Mouse (Mus musculus) neural tube, embryonic 12.5 days (tissue): ENCODE results near the gene Six3. TPM values are rescaled to one million over a fixed set of nuclear protein-coding genes. Genes with fewer than 3 reads are reported as not detected.

Experiments used
- ATAC-seq: fragments of 200-750 bp; cut with Nextera tagmentation; 2 replicates; pipeline ENCODE4 v1.8.0; 2017; ENCODE audit warnings: low read depth, mild to moderate bottlenecking, moderate TSS enrichment, moderate library complexity; ENCODE audit not compliant: low FRiP score
- H3K27ac ChIP-seq: fragments of 300-500 bp; sonication (generic); 2 replicates; pipeline ENCODE4 v1.5.1; 2016
- H3K27me3 ChIP-seq: fragments of 300-500 bp; sonication (generic); replicated peaks from 2 replicates; pipeline ENCODE4 v1.6.1; 2016; ENCODE audit warnings: mild to moderate bottlenecking
- H3K36me3 ChIP-seq: fragments of 300-500 bp; sonication (generic); 2 replicates; pipeline ENCODE4 v1.6.1; 2016; ENCODE audit warnings: mild to moderate bottlenecking
- H3K4me1 ChIP-seq: fragments of 300-500 bp; sonication (generic); 2 replicates; pipeline ENCODE4 v1.6.1; 2016
- H3K4me2 ChIP-seq: fragments of 300-500 bp; sonication (generic); replicated peaks from 2 replicates; pipeline ENCODE4 v1.6.1; 2016; ENCODE audit warnings: mild to moderate bottlenecking
- H3K4me3 ChIP-seq: fragments of 300-500 bp; sonication (generic); 2 replicates; pipeline ENCODE4 v1.5.1; 2016
- H3K9ac ChIP-seq: fragments of 300-500 bp; sonication (generic); 2 replicates; pipeline ENCODE4 v1.6.1; 2016; ENCODE audit warnings: mild to moderate bottlenecking
- H3K9me3 ChIP-seq: fragments of 300-500 bp; sonication (generic); 2 replicates; pipeline ENCODE4 v1.6.1; 2016; ENCODE audit warnings: mild to moderate bottlenecking
- WGBS: fragments of 180-500 bp; shearing (Covaris S2); methylation state at CpG from one replicate; pipeline ENCODE4 v1.1.7; 2016; 5-methylcytosine and 5-hydroxymethylcytosine counted together
- polyA plus RNA-seq: library from polyadenylated mRNA; unstranded; fragments of >200 nt; fragmentation: Nextera tagmentation; extraction: Ambion mirVana; gene quantifications from 2 replicates; pipeline ENCODE4 v1.2.1, GENCODE M21; 2016

The Six3 gene
- 0.13 TPM in 1 of 2 replicates, not detected in the other for polyA plus RNA-seq

GRCm38 (mm10) chr17:85613266-85613860 lies at the start of gene Six3:
TSS of gene Six3 (plus strand) at chr17:85613608.
- no peak for ATAC-seq
- Histone ChIP-seq H3K4me1 (peaks cover 11% of the 10 kb centered on the region; the same call in 1 of the 2 replicates), H3K27ac (no peak within 1 kb of the TSS), H3K4me2 (no peak within 1 kb of the TSS), H3K27me3 (peaks cover 100% of the 10 kb centered on the region), H3K36me3 (no peaks in the 10 kb centered on the region), H3K4me3 (no peak within 1 kb of the TSS), H3K9me3 (no peaks in the 10 kb centered on the region), H3K9ac (no peak within 1 kb of the TSS)
- under 1% methylated on average over 30 of the region's 30 CpGs for WGBS

GRCm38 (mm10) chr17:85564107-85564506 lies 49.3 kb upstream of the Six3 start:
- Histone ChIP-seq H3K4me2 (no peak overlapping the region), H3K9me3 (peaks cover 5% of the 10 kb centered on the region), H3K27ac (no peak overlapping the region), H3K27me3 (no peaks in the 10 kb centered on the region), H3K36me3 (no peaks in the 10 kb centered on the region), H3K4me3 (no peak overlapping the region), H3K9ac (no peak overlapping the region), H3K4me1 (no peaks in the 10 kb centered on the region; the same call in 1 of the 2 replicates)
- 77% methylated on average over 7 of the region's 7 CpGs for WGBS
- no peak for ATAC-seq

GRCm38 (mm10) chr17:85574023-85574422 lies 39.4 kb upstream of the Six3 start:
- H3K9ac ChIP-seq, result no peak overlapping the region
- ATAC-seq, result no peak
- H3K9me3 ChIP-seq, result no peaks in the 10 kb centered on the region
- H3K4me3 ChIP-seq, result no peak overlapping the region
- no peaks in the 10 kb centered on the region for H3K36me3 ChIP-seq
- H3K4me2 ChIP-seq, result no peak overlapping the region
- WGBS, result 94% methylated on average over 3 of the region's 3 CpGs
- H3K27me3 ChIP-seq, result no peaks in the 10 kb centered on the region
- H3K4me1 ChIP-seq, result no peaks in the 10 kb centered on the region
- no peak overlapping the region for H3K27ac ChIP-seq

- H3K4me2 ChIP-seq, result no peak overlapping the region
- H3K4me3 ChIP-seq, result no peak overlapping the region
- no peaks in the 10 kb centered on the region for H3K4me1 ChIP-seq
- no peak for ATAC-seq
- H3K9ac ChIP-seq, result no peak overlapping the region
- no peaks in the 10 kb centered on the region for H3K36me3 ChIP-seq
- H3K27me3 ChIP-seq, result no peaks in the 10 kb centered on the region
- H3K9me3 ChIP-seq, result no peaks in the 10 kb centered on the region
- H3K27ac ChIP-seq, result no peak overlapping the region
- 75% methylated on average over 5 of the region's 5 CpGs for WGBS
These were observed 35.1 kb upstream of the Six3 start for GRCm38 (mm10) chr17:85578290-85578689.

- Histone ChIP-seq H3K27me3 (no peaks in the 10 kb centered on the region), H3K4me2 (no peak overlapping the region), H3K27ac (no peak overlapping the region), H3K4me1 (no peaks in the 10 kb centered on the region), H3K36me3 (no peaks in the 10 kb centered on the region), H3K9me3 (no peaks in the 10 kb centered on the region), H3K4me3 (no peak overlapping the region), H3K9ac (no peak overlapping the region)
- WGBS, result 91% methylated on average over 10 of the region's 10 CpGs
- no peak for ATAC-seq
These were observed 34.1 kb upstream of the Six3 start for GRCm38 (mm10) chr17:85579350-85579749.

- Histone ChIP-seq H3K27ac (no peak overlapping the region), H3K36me3 (no peaks in the 10 kb centered on the region), H3K4me3 (no peak overlapping the region), H3K9me3 (no peaks in the 10 kb centered on the region), H3K27me3 (no peaks in the 10 kb centered on the region), H3K9ac (no peak overlapping the region), H3K4me1 (no peaks in the 10 kb centered on the region), H3K4me2 (no peak overlapping the region)
- WGBS, result 88% methylated on average over 6 of the region's 6 CpGs
- no peak for ATAC-seq
These were observed 33.2 kb upstream of the Six3 start for GRCm38 (mm10) chr17:85580221-85580620.

GRCm38 (mm10) chr17:85584170-85584569 lies 29.2 kb upstream of the Six3 start:
- Histone ChIP-seq H3K36me3 (no peaks in the 10 kb centered on the region), H3K9me3 (no peaks in the 10 kb centered on the region), H3K4me2 (no peak overlapping the region), H3K9ac (no peak overlapping the region), H3K27me3 (no peaks in the 10 kb centered on the region), H3K4me1 (no peaks in the 10 kb centered on the region), H3K4me3 (no peak overlapping the region), H3K27ac (no peak overlapping the region)
- no peak for ATAC-seq
- 91% methylated on average over 4 of the region's 4 CpGs for WGBS

- H3K27me3 ChIP-seq, result no peaks in the 10 kb centered on the region
- no peaks in the 10 kb centered on the region for H3K9me3 ChIP-seq
- no peak overlapping the region for H3K4me3 ChIP-seq
- H3K36me3 ChIP-seq, result no peaks in the 10 kb centered on the region
- H3K4me1 ChIP-seq, result no peaks in the 10 kb centered on the region
- WGBS, result 61% methylated on average over 7 of the region's 7 CpGs
- ATAC-seq, result no peak
- no peak overlapping the region for H3K27ac ChIP-seq
- H3K4me2 ChIP-seq, result no peak overlapping the region
- no peak overlapping the region for H3K9ac ChIP-seq
These were observed 28.8 kb upstream of the Six3 start for GRCm38 (mm10) chr17:85584573-85584972.

GRCm38 (mm10) chr17:85585779-85586178 lies 27.6 kb upstream of the Six3 start:
- Histone ChIP-seq H3K9me3 (no peaks in the 10 kb centered on the region), H3K27me3 (no peaks in the 10 kb centered on the region), H3K27ac (no peak overlapping the region), H3K4me3 (no peak overlapping the region), H3K36me3 (no peaks in the 10 kb centered on the region), H3K4me2 (no peak overlapping the region), H3K4me1 (no peaks in the 10 kb centered on the region), H3K9ac (no peak overlapping the region)
- 84% methylated on average over 5 of the region's 5 CpGs for WGBS
- no peak for ATAC-seq

GRCm38 (mm10) chr17:85591976-85592375 lies 21.4 kb upstream of the Six3 start:
- 73% methylated on average over 6 of the region's 6 CpGs for WGBS
- no peak for ATAC-seq
- Histone ChIP-seq H3K27me3 (peaks cover 1% of the 10 kb centered on the region; the same call in 1 of the 2 replicates), H3K27ac (no peak overlapping the region), H3K4me1 (no peaks in the 10 kb centered on the region), H3K9ac (no peak overlapping the region), H3K9me3 (no peaks in the 10 kb centered on the region), H3K36me3 (no peaks in the 10 kb centered on the region), H3K4me2 (no peak overlapping the region), H3K4me3 (no peak overlapping the region)

GRCm38 (mm10) chr17:85595853-85596252 lies 17.6 kb upstream of the Six3 start:
- ATAC-seq, result no peak
- Histone ChIP-seq H3K4me3 (no peak overlapping the region), H3K27me3 (peaks cover 6% of the 10 kb centered on the region; the same call in 1 of the 2 replicates), H3K4me2 (no peak overlapping the region), H3K9me3 (no peaks in the 10 kb centered on the region), H3K27ac (no peak overlapping the region), H3K36me3 (no peaks in the 10 kb centered on the region), H3K4me1 (no peaks in the 10 kb centered on the region), H3K9ac (no peak overlapping the region)
- 57% methylated on average over 10 of the region's 10 CpGs for WGBS

- Histone ChIP-seq H3K27ac (no peak overlapping the region), H3K4me1 (no peaks in the 10 kb centered on the region), H3K4me3 (no peak overlapping the region), H3K9me3 (no peaks in the 10 kb centered on the region), H3K36me3 (no peaks in the 10 kb centered on the region), H3K27me3 (peaks cover 11% of the 10 kb centered on the region; the same call in 1 of the 2 replicates), H3K4me2 (no peak overlapping the region), H3K9ac (no peak overlapping the region)
- no peak for ATAC-seq
- WGBS, result 59% methylated on average over 6 of the region's 6 CpGs
These were observed 17.0 kb upstream of the Six3 start for GRCm38 (mm10) chr17:85596341-85596890.

GRCm38 (mm10) chr17:85599520-85599919 lies 13.9 kb upstream of the Six3 start:
- 65% methylated on average over 9 of the region's 9 CpGs for WGBS
- Histone ChIP-seq H3K27ac (no peak overlapping the region), H3K27me3 (peaks cover 36% of the 10 kb centered on the region), H3K4me3 (no peak overlapping the region), H3K4me1 (no peaks in the 10 kb centered on the region), H3K9me3 (no peaks in the 10 kb centered on the region), H3K9ac (no peak overlapping the region), H3K4me2 (no peak overlapping the region), H3K36me3 (no peaks in the 10 kb centered on the region)
- ATAC-seq, result no peak
